Mouse (Mus musculus) inflammation-experienced regulatory T-cells, adult 6 months (primary cell): ENCODE measurements around the gene Cldn10. TPM values are rescaled to one million over a fixed set of nuclear protein-coding genes. Genes with fewer than 3 reads are reported as not detected.

ENCODE experiments used
- ATAC-seq: one replicate; pipeline ENCODE4 v1.8.0; 2017
- polyA plus RNA-seq, 3 experiments: library from polyadenylated mRNA; unstranded; fragments of 100-300 nt; shearing (Covaris generic); gene quantifications; one replicate each; pipeline ENCODE4 v1.2.1; 2017

The Cldn10 gene
- polyA plus RNA-seq, 3 experiments from 2014 or later: 0.49 to 2.1 (median 2.1) TPM

DNA sequence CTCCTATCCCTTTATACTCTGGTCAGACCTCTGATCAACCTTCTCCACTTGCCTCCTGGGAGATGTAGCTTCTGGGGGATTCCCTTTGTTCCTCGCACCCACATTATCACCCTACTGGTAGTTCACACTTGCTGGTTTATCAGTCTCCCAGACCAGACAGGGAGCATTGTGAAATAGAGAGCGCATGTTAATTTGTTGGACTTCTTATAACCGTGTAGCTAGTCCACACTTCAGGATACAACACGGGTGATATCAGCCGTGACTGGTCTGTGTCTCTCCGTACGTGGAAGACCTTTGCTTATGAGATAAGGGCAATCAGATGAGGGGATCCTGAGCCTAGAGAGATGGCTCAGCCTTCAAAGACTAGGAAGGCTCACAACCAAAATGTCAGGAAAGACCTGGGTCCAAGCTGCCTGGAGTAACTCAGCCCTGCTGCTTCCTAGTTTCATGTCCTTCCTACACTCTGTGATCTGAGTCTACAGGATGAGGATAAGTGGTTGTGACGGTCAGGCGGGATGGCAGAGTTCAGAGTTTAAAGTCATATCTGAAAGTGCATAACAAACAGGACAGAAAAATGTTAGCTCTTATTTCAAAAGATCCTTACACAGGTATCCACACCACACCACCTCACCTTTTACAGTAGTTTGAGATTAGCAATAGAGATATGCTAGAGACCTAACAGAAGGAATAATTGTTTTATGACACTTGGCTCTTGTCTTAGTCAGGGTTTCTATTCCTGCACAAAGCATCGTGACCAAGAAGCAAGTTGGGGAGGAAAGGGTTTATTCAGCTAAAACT lies 78.5 kb downstream of the Cldn10 start:
- no peak for ATAC-seq

DNA sequence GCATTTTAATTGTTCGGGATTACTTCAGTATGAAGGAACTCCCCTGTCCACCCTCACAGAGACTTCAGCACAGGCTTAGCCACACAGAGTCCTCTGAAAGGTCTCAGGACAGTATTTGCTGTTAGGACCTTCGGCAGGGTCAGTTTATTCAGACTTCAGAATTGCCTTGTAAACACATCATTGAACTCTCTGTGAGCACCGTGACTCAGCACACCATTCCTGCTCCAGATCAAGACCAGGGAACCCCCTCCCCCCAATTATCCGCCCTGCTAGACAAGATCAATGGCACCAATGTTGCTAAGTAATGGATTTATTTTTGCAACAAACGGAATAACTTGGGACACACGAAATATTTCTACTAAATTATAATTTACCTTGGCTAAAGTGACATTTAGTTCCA lies 79.7 kb downstream of the Cldn10 start:
- ATAC-seq: no peak

DNA sequence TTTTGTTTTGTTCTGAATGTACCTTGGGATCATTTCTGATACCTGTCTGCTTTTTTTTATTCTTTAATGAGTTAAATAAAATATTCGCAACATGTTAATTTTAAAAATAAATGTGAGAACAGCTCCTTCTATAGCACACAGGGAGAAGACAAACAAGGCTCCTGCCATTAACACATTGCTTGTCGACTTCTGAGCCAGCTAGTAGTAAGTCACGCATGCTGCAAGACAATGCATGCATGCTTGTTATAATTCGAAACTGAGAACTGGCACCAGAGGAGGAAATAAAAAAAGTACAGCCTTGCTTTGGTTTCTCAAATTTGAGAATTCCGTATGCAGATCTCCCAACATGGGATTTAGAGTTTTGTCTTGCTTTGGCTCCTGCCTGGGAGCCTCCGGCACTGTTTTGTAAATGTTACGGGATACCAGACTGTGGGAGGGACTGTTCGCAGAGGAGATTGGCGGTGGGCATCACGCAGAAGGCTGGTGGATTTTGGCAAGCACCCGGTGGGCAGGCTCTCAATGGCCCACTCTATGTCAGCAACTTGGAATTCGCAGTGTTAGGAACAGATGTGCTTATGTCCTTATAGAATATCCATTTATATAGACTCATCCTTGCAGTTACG lies 80.5 kb downstream of the Cldn10 start:
- no peak for ATAC-seq

DNA sequence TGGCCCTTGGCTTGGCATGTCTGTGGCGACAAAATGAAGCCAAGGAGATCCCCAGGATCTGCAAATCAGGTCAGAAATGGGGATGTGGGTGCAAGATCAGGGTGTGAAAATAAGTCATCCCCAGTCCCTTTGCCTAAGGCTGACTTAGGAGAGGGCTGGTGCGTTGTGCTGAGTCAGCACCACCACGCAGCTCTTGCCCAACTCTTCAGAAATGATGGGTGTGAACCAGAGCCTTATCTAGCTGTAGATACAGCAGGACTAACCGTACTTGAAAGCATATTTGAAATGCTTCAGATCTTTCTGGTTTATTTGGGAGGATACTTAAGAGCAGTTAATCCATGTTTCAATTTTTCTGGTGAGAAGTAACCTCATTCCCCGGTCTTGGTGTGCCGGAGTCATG lies 82.0 kb downstream of the Cldn10 start:
- ATAC-seq: no peak

DNA sequence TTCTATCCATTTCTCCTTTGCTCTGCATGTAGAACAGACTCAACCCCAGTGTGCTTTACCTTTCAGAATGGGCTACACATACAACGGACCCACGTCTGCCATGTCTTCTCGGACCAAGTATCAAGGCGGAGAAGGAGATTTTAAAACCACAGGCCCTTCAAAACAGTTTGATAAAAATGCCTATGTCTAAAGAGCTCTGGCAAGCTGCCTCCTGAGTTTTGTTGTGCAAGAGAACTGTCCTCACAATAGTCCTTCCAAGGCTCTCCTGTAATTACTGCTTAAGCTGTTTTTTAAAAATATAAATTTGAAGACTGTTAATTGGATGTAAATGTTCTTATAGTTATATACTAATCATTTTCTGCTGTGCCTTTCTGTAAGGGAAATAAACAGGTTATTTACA lies 86.4 kb downstream of the Cldn10 start:
- ATAC-seq: no peak

DNA sequence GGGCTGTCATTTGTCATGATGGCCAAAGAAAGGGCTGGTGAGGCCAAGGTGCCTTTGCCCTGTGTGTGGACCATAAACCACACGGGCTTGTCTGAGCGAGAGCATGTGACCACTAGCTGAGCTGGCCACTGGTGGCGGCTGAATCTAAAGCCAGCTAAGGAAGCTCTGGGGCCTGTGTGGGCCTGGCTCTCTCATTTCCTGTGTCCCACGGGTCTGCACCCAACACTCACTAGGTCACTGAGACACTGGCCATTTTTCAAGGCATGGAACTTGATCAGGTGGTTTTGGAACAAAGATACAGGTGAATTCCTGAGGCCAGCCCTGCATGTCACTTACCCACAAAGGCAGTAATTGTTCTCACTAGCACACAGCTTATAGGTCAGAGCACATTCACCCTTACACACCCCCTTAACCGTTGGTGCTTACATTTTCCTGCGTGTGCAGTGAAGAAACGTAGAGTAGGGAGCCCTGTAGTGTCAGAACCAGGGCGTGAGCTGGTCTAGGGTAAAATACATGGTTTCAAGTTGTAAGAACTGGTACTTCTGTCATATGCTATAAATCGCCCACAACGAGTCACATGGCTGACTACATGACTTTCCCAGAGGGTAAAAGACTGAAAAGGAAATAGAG lies 87.2 kb downstream of the Cldn10 start:
- no peak for ATAC-seq

DNA sequence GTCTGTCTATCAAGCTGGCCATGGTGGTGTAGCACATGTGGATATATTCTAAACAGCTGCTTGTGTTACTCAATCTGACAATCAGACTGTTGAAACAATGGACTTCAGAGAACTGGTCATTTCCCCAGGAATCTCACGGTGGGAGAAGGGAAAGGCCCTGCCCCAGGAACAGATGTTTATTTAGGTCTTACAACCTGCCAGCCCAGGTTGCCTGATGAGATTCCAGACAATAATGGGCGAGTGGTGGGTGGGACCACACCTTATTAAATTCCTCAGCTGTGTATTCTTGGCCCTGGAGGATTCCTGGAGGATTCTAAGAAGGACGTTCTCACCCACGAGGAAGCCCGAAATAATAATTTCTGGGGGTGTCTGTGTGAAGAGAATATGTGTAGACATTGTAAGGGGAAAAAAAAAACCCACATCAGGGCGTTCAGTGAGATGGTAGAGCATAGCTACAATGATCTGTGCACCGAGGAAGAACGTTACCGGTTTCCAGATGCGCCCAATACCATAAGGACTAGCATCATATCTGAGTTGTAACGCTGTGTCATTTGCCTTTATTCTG lies 90.7 kb downstream of the Cldn10 start:
- ATAC-seq: no peak

DNA sequence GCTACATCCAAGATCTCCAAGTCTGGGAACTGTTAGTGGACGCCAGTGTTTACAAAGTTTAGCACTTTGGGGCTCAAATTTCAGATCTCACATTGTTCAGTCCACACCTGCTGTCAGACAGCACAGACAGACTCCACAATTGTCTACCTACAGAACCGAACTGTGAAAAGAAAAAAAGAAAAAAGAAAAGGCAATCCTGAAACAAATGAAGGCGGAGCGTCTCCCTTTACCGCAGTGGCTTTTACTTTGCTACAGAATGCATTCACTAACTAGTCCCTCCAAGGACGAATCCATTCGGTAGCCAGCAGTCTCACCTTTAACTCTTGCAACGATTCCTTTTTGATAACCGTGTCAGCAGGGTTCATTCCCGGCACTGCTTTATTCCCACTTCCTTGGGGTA lies 93.0 kb downstream of the Cldn10 start:
- ATAC-seq: no peak

DNA sequence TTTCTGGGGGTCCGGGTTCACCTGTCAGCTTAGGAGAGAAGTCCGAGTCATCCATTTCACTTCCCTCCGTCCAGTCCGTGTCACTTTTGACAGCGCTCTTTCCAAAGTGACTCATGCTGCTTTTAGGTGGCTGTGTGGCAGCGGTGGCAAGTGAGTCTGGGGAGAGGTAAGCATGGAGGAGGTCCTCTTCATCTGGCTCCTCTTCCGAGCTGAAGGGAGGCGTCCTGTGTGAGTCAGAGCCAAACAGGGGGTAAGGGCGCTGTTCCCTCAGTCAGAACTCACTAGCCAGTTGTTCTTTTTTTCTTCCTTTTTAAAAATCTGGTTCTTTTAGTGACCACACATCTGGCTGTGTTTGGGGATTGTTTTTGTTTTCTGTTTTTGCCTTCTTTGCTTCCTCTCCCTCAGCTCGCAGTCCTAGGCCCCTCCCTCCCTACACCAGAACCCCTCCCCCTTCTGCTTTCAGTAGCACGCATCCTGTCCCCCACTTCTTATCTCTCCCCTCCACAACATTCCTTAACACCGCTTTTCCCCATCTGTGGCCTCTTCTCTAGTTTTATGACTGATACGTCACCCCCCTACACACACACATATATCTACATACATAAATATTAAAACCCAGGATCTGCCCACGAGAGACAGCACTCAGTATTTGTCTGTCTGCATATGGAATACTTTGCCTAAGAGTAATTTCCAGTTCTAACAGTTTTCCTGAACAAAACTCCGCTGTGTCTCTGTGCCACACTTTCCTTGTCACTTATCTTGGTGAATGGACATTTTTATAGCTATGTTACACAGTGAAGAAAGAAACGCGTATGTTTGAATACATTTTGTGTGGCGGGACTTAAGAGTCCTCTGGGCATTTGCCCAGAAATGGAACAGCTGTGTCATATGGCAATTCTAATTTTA lies 95.9 kb downstream of the Cldn10 start:
- ATAC-seq: no peak

DNA sequence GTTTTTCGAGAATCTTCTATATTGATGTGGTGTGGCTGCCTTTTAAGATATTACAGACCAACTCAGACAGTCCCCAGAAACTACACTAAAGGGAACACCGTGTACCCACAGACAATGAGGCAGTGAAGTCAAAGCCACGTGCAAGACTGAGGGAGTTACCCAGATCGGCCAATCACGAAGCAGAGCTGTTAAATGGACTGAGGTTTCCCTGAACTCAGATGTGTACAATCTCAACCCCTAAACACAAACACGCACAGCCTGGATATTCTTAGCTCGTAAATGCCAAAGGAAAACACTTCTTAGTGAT lies 96.5 kb downstream of the Cldn10 start:
- no peak for ATAC-seq

DNA sequence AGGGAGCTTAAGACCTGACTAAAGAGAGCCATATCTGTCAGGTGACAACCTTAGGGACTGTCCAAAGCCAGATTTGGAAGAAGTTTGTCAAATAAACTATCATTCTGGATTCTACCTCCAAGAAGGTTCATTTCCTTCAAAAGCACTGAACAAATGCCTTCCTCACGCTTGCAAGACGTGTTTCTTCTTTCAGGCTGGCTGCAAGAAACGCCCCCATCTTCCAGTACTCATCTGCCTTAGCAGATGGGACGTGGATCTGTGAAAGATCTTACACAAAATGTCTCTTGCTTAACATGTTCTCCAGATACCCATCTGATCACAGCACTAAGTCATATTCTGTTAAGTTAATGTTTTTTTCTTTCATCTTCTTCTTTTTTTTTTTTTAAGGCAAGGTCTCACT lies 102.4 kb downstream of the Cldn10 start:
- ATAC-seq: no peak

DNA sequence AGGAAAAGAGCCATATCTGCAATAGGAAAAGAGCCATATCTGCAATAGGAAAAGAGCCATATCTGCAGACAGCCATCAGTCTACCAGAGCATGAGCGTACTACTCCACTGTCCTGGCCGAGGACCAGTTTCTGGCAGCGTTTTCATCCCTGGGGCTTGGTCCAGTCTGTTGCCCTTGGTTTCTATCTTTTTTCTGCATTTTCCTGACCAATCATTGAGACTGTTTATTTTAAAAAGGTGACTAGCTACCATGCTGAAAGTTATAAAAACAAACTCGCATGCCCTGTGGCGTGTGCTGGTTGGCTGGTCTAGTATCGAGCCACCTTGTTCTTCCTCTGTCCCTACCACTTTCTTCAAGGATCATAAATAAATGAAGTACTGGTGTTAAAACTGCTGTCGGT lies 107.5 kb downstream of the Cldn10 start:
- ATAC-seq: no peak

DNA sequence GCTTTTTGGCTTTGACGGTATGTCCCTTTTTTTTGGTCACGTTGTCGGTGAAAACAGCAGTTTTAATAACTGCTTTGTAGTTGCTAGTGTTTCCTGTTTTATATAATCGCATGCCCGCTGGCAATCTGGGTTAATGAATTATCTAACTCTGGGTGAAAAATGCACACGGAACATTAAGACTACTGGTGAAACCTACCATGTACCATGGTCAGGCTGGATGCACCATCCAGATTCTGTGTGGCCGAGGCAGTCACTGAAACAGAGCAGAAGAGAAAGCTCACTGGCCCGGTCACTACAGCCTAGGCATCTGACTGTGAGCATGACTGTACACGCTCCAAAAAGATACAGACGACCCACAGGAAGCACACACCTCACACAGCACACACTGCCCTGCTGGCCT lies 107.9 kb downstream of the Cldn10 start:
- ATAC-seq: no peak

DNA sequence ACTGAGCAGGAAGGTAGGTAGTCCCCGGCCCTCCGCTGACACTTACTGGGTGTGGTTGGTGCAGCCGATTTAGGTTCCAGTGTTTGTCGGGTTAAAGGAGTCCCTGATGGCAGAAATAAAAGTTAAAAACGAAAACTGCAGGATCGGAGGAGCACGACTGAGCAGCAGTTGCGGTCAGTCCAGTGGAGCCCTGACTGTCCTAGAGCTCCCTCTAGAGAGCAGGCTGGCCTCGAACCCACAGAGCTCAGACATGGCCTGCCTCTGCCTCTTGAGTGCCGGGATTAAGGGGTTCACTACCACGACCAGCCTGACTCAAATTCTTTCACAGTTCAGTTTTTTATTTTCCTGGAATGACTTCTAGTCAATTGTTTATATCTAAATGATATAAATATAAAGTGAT lies 112.2 kb downstream of the Cldn10 start:
- ATAC-seq: no peak

DNA sequence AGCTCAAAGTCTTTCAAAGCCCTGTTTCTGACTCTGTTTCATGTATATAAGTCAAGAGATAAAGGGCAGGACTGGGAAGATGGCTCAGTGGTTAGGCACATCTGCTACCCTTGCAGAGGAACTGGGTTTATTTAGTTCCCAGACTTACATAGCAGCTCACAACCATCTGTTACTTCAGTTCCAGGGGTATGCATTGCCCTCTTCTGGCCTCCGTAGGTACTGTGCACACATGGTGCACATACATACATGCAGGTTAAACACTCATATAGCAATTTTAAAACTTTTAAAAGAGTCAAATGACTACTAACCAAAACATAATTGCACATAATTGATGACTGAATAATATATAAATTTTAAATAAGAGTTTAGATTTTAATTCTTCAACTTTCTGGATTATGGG lies 113.2 kb downstream of the Cldn10 start:
- ATAC-seq: no peak

DNA sequence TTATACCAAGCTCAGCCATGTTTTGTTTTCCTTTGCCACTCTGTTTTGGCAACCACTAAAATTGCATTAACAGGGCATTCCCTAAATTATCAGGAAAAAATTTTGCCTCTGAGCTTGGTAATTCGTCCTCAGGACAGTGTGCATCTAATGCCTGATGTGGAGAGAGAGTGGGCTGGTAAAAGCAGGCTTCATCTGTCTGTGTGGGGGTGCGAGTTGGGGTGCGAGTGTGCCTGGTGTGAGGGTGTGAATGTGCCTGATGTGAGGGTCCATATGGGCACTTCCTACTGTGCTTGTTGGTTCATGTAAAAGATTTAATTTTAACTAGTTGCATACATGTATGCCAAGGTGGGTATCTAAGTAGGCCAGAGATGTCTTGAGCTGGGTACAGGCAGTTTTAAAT lies 115.7 kb downstream of the Cldn10 start:
- no peak for ATAC-seq

DNA sequence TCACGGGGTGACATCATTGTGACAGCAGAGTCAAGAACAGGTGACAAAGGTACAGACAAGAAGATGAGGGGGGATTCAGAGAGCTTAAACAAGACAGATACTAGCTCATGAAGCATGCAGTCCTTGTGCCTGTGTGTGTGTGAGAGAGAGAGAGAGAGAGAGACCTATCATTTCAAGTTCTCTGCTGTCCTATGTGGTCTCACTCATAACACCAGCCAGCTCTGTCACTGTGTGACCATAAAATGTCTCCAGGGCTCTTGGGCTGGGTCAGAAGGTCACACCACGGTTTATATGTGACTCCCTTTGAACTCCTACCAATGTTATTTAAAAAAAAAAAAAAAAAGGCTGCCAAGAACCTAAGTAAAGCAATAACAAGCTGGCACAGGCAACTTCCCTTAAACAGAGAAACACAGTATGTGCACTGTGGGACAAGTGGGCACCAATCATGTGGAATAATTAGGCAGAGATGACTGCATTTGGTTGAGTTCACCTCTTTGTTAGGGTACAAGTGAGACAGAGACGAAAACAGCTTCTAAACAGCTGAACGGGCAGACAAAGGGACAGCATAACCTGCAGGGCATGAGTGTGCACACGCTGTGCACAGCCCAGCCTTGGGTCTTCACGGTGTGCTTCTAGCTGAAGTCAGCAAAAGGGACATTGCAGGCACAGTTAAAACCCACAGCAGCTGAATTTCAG lies 116.3 kb downstream of the Cldn10 start:
- ATAC-seq: no peak

DNA sequence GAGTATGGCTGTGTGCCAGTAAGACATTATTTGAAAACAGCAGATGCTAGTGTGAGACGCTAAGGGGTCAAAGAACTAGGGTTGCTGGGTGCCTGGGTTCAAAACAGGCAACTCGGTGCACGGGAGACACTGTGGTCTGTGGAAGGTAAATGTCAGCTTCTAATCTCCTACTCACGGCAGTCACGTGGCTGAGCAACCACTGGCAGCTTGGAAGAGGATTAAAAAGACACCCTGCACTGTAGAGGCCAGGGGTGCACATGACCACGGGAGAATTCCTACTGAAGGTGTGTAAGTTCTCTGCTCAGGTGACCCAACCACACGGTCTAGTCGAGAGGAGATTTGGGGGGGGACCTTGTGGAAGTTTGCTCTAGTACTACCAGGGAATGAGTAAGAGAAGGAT lies 119.9 kb downstream of the Cldn10 start:
- no peak for ATAC-seq

DNA sequence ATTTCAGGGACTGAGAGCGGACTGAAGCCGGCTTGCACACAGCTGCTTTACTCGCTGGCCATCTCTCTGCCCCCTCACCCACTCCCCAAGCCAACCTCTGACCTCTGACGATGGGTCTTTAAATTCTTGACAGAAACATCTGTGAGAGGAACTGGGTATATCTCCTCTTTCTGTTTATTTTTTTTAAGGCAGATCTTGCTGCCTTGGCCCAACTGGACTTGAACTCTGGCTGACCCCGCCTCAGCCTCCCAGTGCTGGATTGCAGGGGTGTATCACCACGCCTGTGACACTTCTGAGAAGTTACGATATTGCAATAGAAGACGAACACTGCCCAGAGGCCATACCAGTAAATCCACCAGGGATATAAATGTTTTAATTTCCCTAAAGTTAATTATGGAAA lies 122.2 kb downstream of the Cldn10 start:
- ATAC-seq: no peak

DNA sequence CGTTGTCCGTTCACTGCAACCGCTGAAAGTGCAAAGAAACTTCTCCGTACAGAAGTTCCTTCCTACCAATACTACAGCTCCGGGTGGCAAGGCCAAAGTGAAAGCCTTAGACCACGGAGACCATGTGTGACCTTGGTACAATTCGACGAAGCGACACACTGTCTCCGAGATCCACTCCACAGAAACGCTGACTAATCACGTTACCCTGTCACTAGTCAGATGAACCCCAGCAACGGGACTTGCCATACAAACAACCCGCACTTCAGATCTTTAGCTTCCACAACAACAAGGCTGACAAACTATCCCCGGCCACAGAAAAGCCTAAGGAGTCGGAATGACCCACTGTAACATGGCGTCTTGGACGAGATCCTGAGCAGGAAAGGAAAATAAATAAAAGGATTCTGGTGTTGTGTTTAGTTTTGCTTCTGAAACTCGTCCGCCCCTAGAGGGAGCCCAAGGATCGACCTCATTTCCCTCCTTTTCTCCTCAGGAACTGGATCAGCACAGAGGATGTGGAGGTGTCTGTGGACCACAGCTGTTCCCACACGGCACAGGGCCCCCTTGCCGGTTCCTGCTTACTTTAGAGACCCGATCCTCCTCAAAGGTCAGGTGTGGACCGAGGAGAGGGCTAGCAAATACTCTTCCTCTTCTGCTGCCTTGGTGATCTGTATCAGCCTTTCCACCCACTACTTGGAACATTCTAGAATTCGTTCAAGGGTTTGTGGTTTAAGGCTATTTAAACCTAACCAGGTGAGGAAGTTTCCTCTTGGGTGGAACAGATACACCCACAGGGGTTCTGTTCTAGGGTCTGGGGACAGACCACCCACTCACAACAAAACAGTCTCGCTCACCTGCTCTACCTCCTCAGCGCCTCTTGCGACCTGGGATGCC lies 122.9 kb downstream of the Cldn10 start:
- ATAC-seq: peak; percentile 89

DNA sequence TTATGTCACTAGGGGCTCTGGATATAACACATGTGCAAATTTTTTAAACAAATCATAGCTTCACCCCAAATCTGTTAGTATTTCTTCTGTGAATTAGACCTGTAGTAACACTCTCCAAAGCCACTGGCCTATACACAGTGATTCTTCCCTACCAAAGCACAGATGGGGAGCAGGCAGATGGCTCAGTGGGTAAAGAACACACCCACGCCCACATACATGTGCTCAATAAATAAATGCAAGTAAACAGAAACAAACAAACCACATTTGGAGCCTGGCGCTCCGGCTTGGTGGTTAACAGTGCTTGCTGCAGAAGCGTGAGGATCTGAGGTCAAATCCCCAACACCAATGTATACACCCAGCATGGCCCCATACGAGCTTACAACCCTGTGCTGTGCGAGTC lies 123.8 kb downstream of the Cldn10 start:
- ATAC-seq: no peak
